Mouse (Mus musculus): ENCODE results near the gene Tnnc2.

DNA sequence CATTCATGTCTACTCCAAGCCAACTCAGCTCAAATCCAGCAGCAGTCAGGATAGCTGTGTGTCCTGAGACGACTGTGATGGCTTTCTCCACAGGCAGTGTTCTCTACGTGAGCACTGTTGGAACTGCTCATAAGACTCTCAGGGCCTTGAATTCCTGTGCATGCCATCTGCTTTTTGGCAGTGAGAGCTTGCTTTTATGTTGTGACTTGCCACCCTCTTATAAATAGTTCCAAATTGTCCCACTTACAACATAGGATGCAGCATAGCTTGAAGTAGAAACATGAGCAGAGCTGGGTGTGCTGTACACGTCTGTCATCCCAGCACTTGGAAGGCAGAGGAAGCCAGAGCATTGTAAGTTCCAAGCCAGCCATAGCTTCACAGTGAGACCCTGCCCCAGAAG is 13.9 kb downstream of the Tnnc2 start:
- no peak for TF ChIP-seq POLR2A (IDR thresholded peaks at IDR 0.05; ENCODE audit: borderline replicate concordance, extremely low read depth, low read depth, low read length)
- no peak for TF ChIP-seq CTCF (IDR thresholded peaks at IDR 0.05; ENCODE audit: insufficient read depth, low read length)

Measured in lung, adult 2 months (tissue).